Mouse (Mus musculus) midbrain, embryonic 13.5 days (tissue): ENCODE results near the gene Olfr1212. TPM values are rescaled to one million over a fixed set of nuclear protein-coding genes. Genes with fewer than 3 reads are reported as not detected.

Experiments
- ATAC-seq: fragments of 200-750 bp; cut with Nextera tagmentation; 2 replicates; pipeline ENCODE4 v1.8.0; 2017; ENCODE audit warnings: mild to moderate bottlenecking, moderate TSS enrichment, moderate library complexity
- H3K27ac ChIP-seq: fragments of 300-500 bp; sonication (generic); 2 replicates; pipeline ENCODE4 v1.5.1; 2015; ENCODE audit warnings: inconsistent platforms, mild to moderate bottlenecking, moderate library complexity
- H3K27me3 ChIP-seq: fragments of 300-500 bp; sonication (generic); 2 replicates; pipeline ENCODE4 v1.6.1; 2015; ENCODE audit warnings: mild to moderate bottlenecking, inconsistent platforms
- H3K36me3 ChIP-seq: fragments of 300-500 bp; sonication (generic); 2 replicates; pipeline ENCODE4 v1.6.1; 2015; ENCODE audit warnings: mild to moderate bottlenecking, inconsistent platforms
- H3K4me1 ChIP-seq: fragments of 300-500 bp; sonication (generic); replicated peaks from 2 replicates; pipeline ENCODE4 v1.6.1; 2015; ENCODE audit warnings: inconsistent platforms
- H3K4me2 ChIP-seq: fragments of 300-500 bp; sonication (generic); replicated peaks from 2 replicates; pipeline ENCODE4 v1.6.1; 2015; ENCODE audit warnings: moderate library complexity, mild to moderate bottlenecking, inconsistent platforms
- H3K4me3 ChIP-seq: fragments of 300-500 bp; sonication (generic); replicated peaks from 2 replicates; pipeline ENCODE4 v1.5.1; 2015; ENCODE audit warnings: mild to moderate bottlenecking, inconsistent platforms
- H3K9ac ChIP-seq: fragments of 300-500 bp; sonication (generic); replicated peaks from 2 replicates; pipeline ENCODE4 v1.6.1; 2015; ENCODE audit warnings: mild to moderate bottlenecking, inconsistent platforms
- H3K9me3 ChIP-seq: fragments of 300-500 bp; sonication (generic); 2 replicates; pipeline ENCODE4 v1.6.1; 2016; ENCODE audit warnings: mild to moderate bottlenecking, inconsistent platforms
- WGBS: fragments of 180-500 bp; shearing (Covaris S2); methylation state at CpG from one replicate; pipeline ENCODE4 v1.1.7; 2015; 5-methylcytosine and 5-hydroxymethylcytosine counted together
- polyA plus RNA-seq: library from polyadenylated mRNA; unstranded; fragments of >200 nt; fragmentation: Nextera tagmentation; extraction: Ambion mirVana; gene quantifications from 2 replicates; pipeline ENCODE4 v1.2.1, GENCODE M21; 2015

Gene Olfr1212
- not detected in 2 replicates for polyA plus RNA-seq

DNA sequence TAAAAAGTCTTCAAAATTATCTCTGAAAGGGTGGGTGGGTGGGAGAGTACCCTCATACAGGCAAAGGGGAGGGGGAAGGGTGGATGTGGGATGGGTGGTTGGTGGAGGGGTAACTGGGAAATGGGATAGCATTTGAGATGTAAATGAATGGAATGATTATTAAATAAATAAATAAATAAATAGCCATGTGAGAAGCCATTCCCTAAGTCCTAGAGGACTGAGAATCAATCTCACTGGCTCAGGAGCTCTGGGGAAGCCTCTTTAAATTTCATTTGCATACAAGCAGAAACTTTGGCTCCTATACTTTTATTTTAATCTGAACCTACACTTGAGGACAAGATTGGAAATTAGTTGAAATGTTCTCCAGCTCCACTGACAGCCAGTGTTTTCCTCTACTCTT is at the start of gene Olfr1212:
Gene Olfr1212 (plus strand): TSS at position 301 of the 400 bp plus-strand sequence.
- Histone ChIP-seq H3K9ac (no peak within 1 kb of the TSS), H3K36me3 (no peaks in the 10 kb centered on the region), H3K4me3 (no peak within 1 kb of the TSS), H3K4me1 (no peaks in the 10 kb centered on the region), H3K4me2 (no peak within 1 kb of the TSS), H3K27me3 (no peaks in the 10 kb centered on the region), H3K27ac (no peak within 1 kb of the TSS), H3K9me3 (no peaks in the 10 kb centered on the region)
- no peak for ATAC-seq

DNA sequence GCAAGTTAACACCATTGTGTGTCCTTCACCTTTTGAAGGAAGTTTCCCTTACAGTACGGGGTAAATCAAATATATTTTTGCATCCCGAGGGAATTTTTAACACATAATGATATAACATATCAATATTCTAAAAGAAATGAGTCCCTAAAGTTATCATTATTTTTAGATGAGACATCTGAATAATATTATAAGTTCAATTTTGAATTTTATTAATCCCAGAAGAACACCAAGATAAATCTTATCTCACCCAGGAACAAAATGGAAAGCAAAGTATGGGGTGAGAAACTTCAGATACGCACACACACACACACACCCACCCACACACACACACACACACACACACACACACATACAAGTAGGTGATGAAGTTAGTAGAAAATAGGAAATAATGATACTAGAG is 38.7 kb upstream of the Olfr1212 start, which contains the start of gene Olfr1209:
Gene Olfr1209 (minus strand): TSS at position 101 of the 400 bp plus-strand sequence.
- H3K9ac ChIP-seq: no peak within 1 kb of the TSS
- no peaks in the 10 kb centered on the region for H3K36me3 ChIP-seq
- H3K4me1 ChIP-seq: no peaks in the 10 kb centered on the region
- no peak within 1 kb of the TSS for H3K4me3 ChIP-seq
- ATAC-seq: no peak
- WGBS: 93% methylated on average over 3 of the region's 3 CpGs
- H3K9me3 ChIP-seq: no peaks in the 10 kb centered on the region
- H3K27ac ChIP-seq: no peak within 1 kb of the TSS
- no peaks in the 10 kb centered on the region for H3K27me3 ChIP-seq
- H3K4me2 ChIP-seq: no peak within 1 kb of the TSS

- H3K27ac ChIP-seq: no peak within 1 kb of the TSS
- no peaks in the 10 kb centered on the region for H3K4me1 ChIP-seq
- H3K4me3 ChIP-seq: no peak within 1 kb of the TSS
- 86% methylated on average over 1 of the region's 1 CpGs for WGBS
- H3K36me3 ChIP-seq: no peaks in the 10 kb centered on the region
- no peak for ATAC-seq
- no peak within 1 kb of the TSS for H3K9ac ChIP-seq
- no peaks in the 10 kb centered on the region for H3K9me3 ChIP-seq
- H3K4me2 ChIP-seq: no peak within 1 kb of the TSS
- H3K27me3 ChIP-seq: no peaks in the 10 kb centered on the region
Measured at GRCm38 (mm10) chr2:88938011-88938410, 15.8 kb upstream of the Olfr1212 start, which contains the start of gene Olfr1211. Gene Olfr1211, minus strand, starts transcription at chr2:88938111.

DNA sequence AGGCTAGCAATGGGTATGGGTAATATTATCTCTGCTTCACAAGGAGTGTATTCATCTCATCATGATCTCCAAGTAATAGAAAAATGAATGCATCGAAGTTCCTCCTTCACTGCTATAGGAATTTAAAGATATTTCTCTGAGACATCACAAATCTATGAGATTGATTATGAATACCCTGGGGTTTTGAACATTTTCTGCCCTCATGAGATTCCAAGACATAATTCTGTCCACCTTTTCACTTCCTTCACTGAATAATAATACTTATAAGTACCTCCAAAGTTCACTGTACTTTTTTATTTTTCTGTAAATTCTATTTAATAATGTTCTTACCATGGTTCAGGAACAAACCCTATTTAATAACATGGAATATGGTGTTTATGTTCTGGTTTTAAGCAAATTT is 26.4 kb downstream of the Olfr1212 start, which contains the start of gene Gm13762:
Gene Gm13762 (minus strand): TSS at position 101 of the 400 bp plus-strand sequence.
- no peaks in the 10 kb centered on the region for H3K27me3 ChIP-seq
- H3K27ac ChIP-seq: no peak within 1 kb of the TSS
- H3K4me2 ChIP-seq: no peak within 1 kb of the TSS
- no peaks in the 10 kb centered on the region for H3K36me3 ChIP-seq
- no peak within 1 kb of the TSS for H3K4me3 ChIP-seq
- no peak for ATAC-seq
- 90% methylated on average over 1 of the region's 1 CpGs for WGBS
- no peaks in the 10 kb centered on the region for H3K9me3 ChIP-seq
- H3K4me1 ChIP-seq: no peaks in the 10 kb centered on the region
- H3K9ac ChIP-seq: no peak within 1 kb of the TSS

- H3K9me3 ChIP-seq: no peaks in the 10 kb centered on the region
- no peak within 1 kb of the TSS for H3K4me2 ChIP-seq
- ATAC-seq: no peak
- 92% methylated on average over 1 of the region's 1 CpGs for WGBS
- H3K4me3 ChIP-seq: no peak within 1 kb of the TSS
- H3K27me3 ChIP-seq: no peaks in the 10 kb centered on the region
- no peaks in the 10 kb centered on the region for H3K36me3 ChIP-seq
- H3K4me1 ChIP-seq: no peaks in the 10 kb centered on the region
- no peak within 1 kb of the TSS for H3K27ac ChIP-seq
- H3K9ac ChIP-seq: no peak within 1 kb of the TSS
Measured at GRCm38 (mm10) chr2:88992553-88992952, 38.8 kb downstream of the Olfr1212 start, which contains the start of gene Olfr1214. Gene Olfr1214, minus strand, starts transcription at chr2:88992653.

DNA sequence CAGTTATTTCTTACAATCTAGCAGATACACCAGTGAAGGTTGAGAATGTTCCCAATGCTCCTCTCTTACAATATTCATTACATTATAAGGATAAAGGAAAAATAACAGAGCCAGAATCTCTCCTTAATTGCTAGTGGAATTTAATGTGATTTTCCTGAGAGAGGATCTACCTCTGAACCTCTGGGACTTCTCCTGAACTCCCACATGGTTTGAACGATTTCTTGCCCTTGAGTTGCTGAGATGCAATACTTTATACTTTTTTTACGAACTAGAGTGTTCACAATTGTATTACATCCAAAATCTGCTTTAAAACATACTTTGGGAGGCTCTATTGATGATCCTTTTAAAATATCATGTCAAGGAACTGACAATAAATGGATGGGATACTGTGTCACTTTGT is 53.1 kb downstream of the Olfr1212 start, which contains the start of gene Olfr1215:
Gene Olfr1215 (minus strand): TSS at position 101 of the 400 bp plus-strand sequence.
- no peak within 1 kb of the TSS for H3K4me2 ChIP-seq

More for the DNA sequence above, 53.1 kb downstream of the Olfr1212 start, which contains the start of gene Olfr1215:
- Histone ChIP-seq H3K9ac (no peak within 1 kb of the TSS), H3K4me1 (no peaks in the 10 kb centered on the region), H3K27me3 (no peaks in the 10 kb centered on the region), H3K27ac (no peak within 1 kb of the TSS), H3K9me3 (no peaks in the 10 kb centered on the region), H3K4me3 (no peak within 1 kb of the TSS), H3K36me3 (no peaks in the 10 kb centered on the region)
- WGBS: 71% methylated on average over 2 of the region's 2 CpGs
- ATAC-seq: no peak

Other genes with a start within 250 kb of the Olfr1212 start
- 0.11 TPM in 1 of 2 replicates, not detected in the other for gene Olfr1196, start 249.4 kb upstream of the Olfr1212 start, polyA plus RNA-seq
- not detected in 2 replicates for gene Olfr1197, start 221.6 kb upstream of the Olfr1212 start, polyA plus RNA-seq
- gene Olfr1198, start 202.6 kb upstream of the Olfr1212 start, polyA plus RNA-seq: not detected in 2 replicates
- not detected in 2 replicates for gene Olfr1199, start 193.5 kb upstream of the Olfr1212 start, polyA plus RNA-seq
- gene Olfr1200, start 183.5 kb upstream of the Olfr1212 start, polyA plus RNA-seq: not detected in 2 replicates
- gene Olfr1201, start 160.9 kb upstream of the Olfr1212 start, polyA plus RNA-seq: not detected in 2 replicates
- not detected in 2 replicates for gene Olfr1202, start 139.5 kb upstream of the Olfr1212 start, polyA plus RNA-seq
- gene Olfr1205, start 124.2 kb upstream of the Olfr1212 start, polyA plus RNA-seq: not detected in 2 replicates
- gene Olfr1204, start 104.7 kb upstream of the Olfr1212 start, polyA plus RNA-seq: not detected in 2 replicates
- gene Olfr1206, start 90.7 kb upstream of the Olfr1212 start, polyA plus RNA-seq: not detected in 2 replicates
- not detected in 2 replicates for gene Olfr1208, start 51.7 kb upstream of the Olfr1212 start, polyA plus RNA-seq
- not detected in 2 replicates for gene Olfr1209, start 38.8 kb upstream of the Olfr1212 start, polyA plus RNA-seq
- gene Olfr1211, start 15.9 kb upstream of the Olfr1212 start, polyA plus RNA-seq: not detected in 2 replicates
- not detected in 2 replicates for gene Gm13762, start 26.3 kb downstream of the Olfr1212 start, polyA plus RNA-seq
- not detected in 2 replicates for gene Olfr1214, start 38.7 kb downstream of the Olfr1212 start, polyA plus RNA-seq
- gene Olfr1215, start 53.0 kb downstream of the Olfr1212 start, polyA plus RNA-seq: not detected in 2 replicates
- gene Olfr1216, start 64.4 kb downstream of the Olfr1212 start, polyA plus RNA-seq: not detected in 2 replicates
- not detected in 2 replicates for gene Olfr1217, start 78.1 kb downstream of the Olfr1212 start, polyA plus RNA-seq
- gene Olfr1218, start 107.2 kb downstream of the Olfr1212 start, polyA plus RNA-seq: not detected in 2 replicates
- not detected in 2 replicates for gene Olfr1219, start 129.5 kb downstream of the Olfr1212 start, polyA plus RNA-seq
- gene Olfr1220, start 152.9 kb downstream of the Olfr1212 start, polyA plus RNA-seq: not detected in 2 replicates
- gene Olfr1221, start 163.3 kb downstream of the Olfr1212 start, polyA plus RNA-seq: not detected in 2 replicates
- gene Olfr1222, start 179.1 kb downstream of the Olfr1212 start, polyA plus RNA-seq: not detected in 2 replicates
- gene Olfr1223, start 197.6 kb downstream of the Olfr1212 start, polyA plus RNA-seq: not detected in 2 replicates
- gene Olfr1224-ps1, start 210.1 kb downstream of the Olfr1212 start, polyA plus RNA-seq: not detected in 2 replicates
- gene Olfr1225, start 220.7 kb downstream of the Olfr1212 start, polyA plus RNA-seq: not detected in 2 replicates
- not detected in 2 replicates for gene Olfr1226, start 246.1 kb downstream of the Olfr1212 start, polyA plus RNA-seq